Mouse (Mus musculus) intestine, embryonic 16.5 days (tissue): ENCODE results near the gene Ccdc69. TPM values are rescaled to one million over a fixed set of nuclear protein-coding genes. Genes with fewer than 3 reads are reported as not detected.

Source experiments
- ATAC-seq: fragments of 200-750 bp; cut with Nextera tagmentation; 2 replicates; pipeline ENCODE4 v1.8.0; 2017; ENCODE audit warnings: moderate TSS enrichment, moderate library complexity
- H3K27ac ChIP-seq: fragments of 300-500 bp; sonication (generic); 2 replicates; pipeline ENCODE4 v1.5.1; 2014; ENCODE audit warnings: mild to moderate bottlenecking, low read length
- H3K27me3 ChIP-seq: fragments of 300-500 bp; sonication (generic); replicated peaks from 2 replicates; pipeline ENCODE4 v1.6.1; 2014; ENCODE audit warnings: low read length, control low read depth, mixed read lengths; ENCODE audit not compliant: control insufficient read depth, insufficient read depth
- H3K36me3 ChIP-seq: fragments of 300-500 bp; sonication (generic); 2 replicates; pipeline ENCODE4 v1.6.1; 2014; ENCODE audit warnings: low read length, control low read depth; ENCODE audit not compliant: control insufficient read depth, insufficient read depth
- H3K4me1 ChIP-seq: fragments of 300-500 bp; sonication (generic); 2 replicates; pipeline ENCODE4 v1.6.1; 2014; ENCODE audit warnings: low read length, control low read depth, mixed read lengths; ENCODE audit not compliant: control insufficient read depth, insufficient read depth
- H3K4me2 ChIP-seq: fragments of 300-500 bp; sonication (generic); 2 replicates; pipeline ENCODE4 v1.6.1; 2014; ENCODE audit warnings: low read depth, low read length, control low read depth
- H3K4me3 ChIP-seq: fragments of 300-500 bp; sonication (generic); 2 replicates; pipeline ENCODE4 v1.5.1; 2014; ENCODE audit warnings: mild to moderate bottlenecking, low read length
- H3K9ac ChIP-seq: fragments of 300-500 bp; sonication (generic); 2 replicates; pipeline ENCODE4 v1.6.1; 2014; ENCODE audit warnings: low read depth, low read length
- H3K9me3 ChIP-seq: fragments of 300-500 bp; sonication (generic); 2 replicates; pipeline ENCODE4 v1.6.1; 2016; ENCODE audit warnings: low read length, control low read depth; ENCODE audit not compliant: control insufficient read depth
- WGBS: fragments of 180-500 bp; shearing (Covaris S2); extraction: QIAGEN DNeasy Blood & Tissue Kit; methylation state at CpG from one replicate; pipeline ENCODE4 v1.1.7; 2014; 5-methylcytosine and 5-hydroxymethylcytosine counted together
- polyA plus RNA-seq: library from polyadenylated mRNA; unstranded; fragments of >200 nt; fragmentation: Nextera tagmentation; extraction: Ambion mirVana; gene quantifications from 2 replicates; pipeline ENCODE4 v1.2.1, GENCODE M21; 2015

The Ccdc69 gene
- polyA plus RNA-seq, 1 experiment from 2014 or later = 3.0 TPM

- Histone ChIP-seq H3K9ac (no peak overlapping the region), H3K9me3 (no peaks in the 10 kb centered on the region), H3K4me1 (peaks cover 18% of the 10 kb centered on the region), H3K27ac (no peak overlapping the region), H3K36me3 (no peaks in the 10 kb centered on the region), H3K4me2 (no peak overlapping the region), H3K27me3 (no peaks in the 10 kb centered on the region), H3K4me3 (no peak overlapping the region)
- no peak for ATAC-seq
- 87% methylated on average over 9 of the region's 9 CpGs for WGBS
These were observed 3.3 kb upstream of the Ccdc69 start for GRCm38 (mm10) chr11:55081206-55081605.

GRCm38 (mm10) chr11:55079180-55079579 lies 1.2 kb upstream of the Ccdc69 start:
- whole genome bisulfite sequencing = 86% methylated on average over 4 of the region's 4 CpGs
- H3K4me2 ChIP-seq = no peak overlapping the region
- H3K9me3 ChIP-seq = no peaks in the 10 kb centered on the region
- no peaks in the 10 kb centered on the region for H3K27me3 ChIP-seq
- no peak overlapping the region for H3K27ac ChIP-seq
- ATAC-seq = no peak
- peaks cover 20% of the 10 kb centered on the region for H3K4me1 ChIP-seq
- H3K4me3 ChIP-seq = no peak overlapping the region
- H3K9ac ChIP-seq = no peak overlapping the region
- H3K36me3 ChIP-seq = no peaks in the 10 kb centered on the region

- peak overlapping the region; percentile 70 for H3K9ac ChIP-seq
These were observed 571 bp upstream of the Ccdc69 start for GRCm38 (mm10) chr11:55078502-55078901.

GRCm38 (mm10) chr11:55076234-55076633 lies 1.7 kb downstream of the Ccdc69 start:
- WGBS = 90% methylated on average over 5 of the region's 5 CpGs
- H3K36me3 ChIP-seq = no peaks in the 10 kb centered on the region
- H3K27me3 ChIP-seq = no peaks in the 10 kb centered on the region

More at GRCm38 (mm10) chr11:55078502-55078901, 571 bp upstream of the Ccdc69 start:
- H3K9me3 ChIP-seq = no peaks in the 10 kb centered on the region
- H3K27me3 ChIP-seq = no peaks in the 10 kb centered on the region
- 54% methylated on average over 3 of the region's 3 CpGs for WGBS
- no peaks in the 10 kb centered on the region for H3K36me3 ChIP-seq
- H3K4me1 ChIP-seq = peaks cover 20% of the 10 kb centered on the region
- H3K4me3 ChIP-seq = no peak overlapping the region
- H3K4me2 ChIP-seq = peak overlapping the region; percentile 98; the same call in 1 of the 2 replicates
- no peak overlapping the region for H3K27ac ChIP-seq
- ATAC-seq = no peak

GRCm38 (mm10) chr11:55075602-55076001 lies 2.3 kb downstream of the Ccdc69 start:
- H3K9me3 ChIP-seq = no peaks in the 10 kb centered on the region
- 62% methylated on average over 2 of the region's 2 CpGs for WGBS
- no peak for ATAC-seq
- peaks cover 20% of the 10 kb centered on the region for H3K4me1 ChIP-seq
- no peaks in the 10 kb centered on the region for H3K27me3 ChIP-seq
- H3K36me3 ChIP-seq = no peaks in the 10 kb centered on the region
- H3K9ac ChIP-seq = no peak overlapping the region
- H3K4me3 ChIP-seq = no peak overlapping the region
- H3K4me2 ChIP-seq = no peak overlapping the region
- no peak overlapping the region for H3K27ac ChIP-seq

More at GRCm38 (mm10) chr11:55076234-55076633, 1.7 kb downstream of the Ccdc69 start:
- no peak for ATAC-seq
- Histone ChIP-seq H3K9me3 (no peaks in the 10 kb centered on the region), H3K9ac (no peak overlapping the region), H3K4me1 (peaks cover 20% of the 10 kb centered on the region), H3K27ac (no peak overlapping the region), H3K4me2 (no peak overlapping the region), H3K4me3 (no peak overlapping the region)

GRCm38 (mm10) chr11:55073191-55073590 lies 4.7 kb downstream of the Ccdc69 start:
- H3K4me2 ChIP-seq = no peak overlapping the region

GRCm38 (mm10) chr11:55072467-55072866 lies 5.5 kb downstream of the Ccdc69 start:
- Histone ChIP-seq H3K4me1 (peaks cover 11% of the 10 kb centered on the region), H3K9me3 (no peaks in the 10 kb centered on the region), H3K27me3 (no peaks in the 10 kb centered on the region), H3K4me3 (no peak overlapping the region), H3K4me2 (no peak overlapping the region), H3K9ac (no peak overlapping the region), H3K27ac (no peak overlapping the region), H3K36me3 (no peaks in the 10 kb centered on the region)
- WGBS = 84% methylated on average over 8 of the region's 8 CpGs
- no peak for ATAC-seq

More at GRCm38 (mm10) chr11:55073191-55073590, 4.7 kb downstream of the Ccdc69 start:
- Histone ChIP-seq H3K4me3 (no peak overlapping the region), H3K9me3 (no peaks in the 10 kb centered on the region), H3K27ac (no peak overlapping the region), H3K4me1 (peaks cover 15% of the 10 kb centered on the region), H3K27me3 (no peaks in the 10 kb centered on the region), H3K36me3 (no peaks in the 10 kb centered on the region), H3K9ac (no peak overlapping the region)
- no peak for ATAC-seq
- 67% methylated on average over 10 of the region's 10 CpGs for WGBS

- H3K9ac ChIP-seq = no peak overlapping the region
- no peak overlapping the region for H3K27ac ChIP-seq
- WGBS = 86% methylated on average over 5 of the region's 5 CpGs
- peaks cover 3% of the 10 kb centered on the region; the same call in 1 of the 2 replicates for H3K4me1 ChIP-seq
- H3K4me2 ChIP-seq = no peak overlapping the region
- H3K27me3 ChIP-seq = no peaks in the 10 kb centered on the region
- H3K9me3 ChIP-seq = no peaks in the 10 kb centered on the region
- no peak overlapping the region for H3K4me3 ChIP-seq
- no peaks in the 10 kb centered on the region for H3K36me3 ChIP-seq
- ATAC-seq = no peak
These were observed 6.6 kb downstream of the Ccdc69 start for GRCm38 (mm10) chr11:55071344-55071743.

- H3K4me2 ChIP-seq = no peak overlapping the region
- 34% methylated on average over 2 of the region's 2 CpGs for WGBS
- no peaks in the 10 kb centered on the region for H3K27me3 ChIP-seq
- H3K36me3 ChIP-seq = no peaks in the 10 kb centered on the region
- H3K27ac ChIP-seq = no peak overlapping the region
- no peak overlapping the region for H3K4me3 ChIP-seq
- H3K9me3 ChIP-seq = no peaks in the 10 kb centered on the region
- no peak overlapping the region for H3K9ac ChIP-seq
- H3K4me1 ChIP-seq = no peaks in the 10 kb centered on the region
- ATAC-seq = no peak
These were observed 8.9 kb downstream of the Ccdc69 start for GRCm38 (mm10) chr11:55069023-55069422.

- Histone ChIP-seq H3K36me3 (no peaks in the 10 kb centered on the region), H3K4me3 (no peak overlapping the region), H3K27me3 (no peaks in the 10 kb centered on the region), H3K27ac (no peak overlapping the region), H3K4me2 (no peak overlapping the region), H3K4me1 (no peaks in the 10 kb centered on the region), H3K9me3 (no peaks in the 10 kb centered on the region), H3K9ac (no peak overlapping the region)
- ATAC-seq = no peak
- 65% methylated on average over 4 of the region's 4 CpGs for WGBS
These were observed 11.0 kb downstream of the Ccdc69 start for GRCm38 (mm10) chr11:55066921-55067320.
